Mouse (Mus musculus): ENCODE results near the gene Ube2s. TPM values are rescaled to one million over a fixed set of nuclear protein-coding genes. Genes with fewer than 3 reads are reported as not detected.

The Ube2s gene
- polyA plus RNA-seq, 1 experiment from 2014 or later: 422 TPM

DNA sequence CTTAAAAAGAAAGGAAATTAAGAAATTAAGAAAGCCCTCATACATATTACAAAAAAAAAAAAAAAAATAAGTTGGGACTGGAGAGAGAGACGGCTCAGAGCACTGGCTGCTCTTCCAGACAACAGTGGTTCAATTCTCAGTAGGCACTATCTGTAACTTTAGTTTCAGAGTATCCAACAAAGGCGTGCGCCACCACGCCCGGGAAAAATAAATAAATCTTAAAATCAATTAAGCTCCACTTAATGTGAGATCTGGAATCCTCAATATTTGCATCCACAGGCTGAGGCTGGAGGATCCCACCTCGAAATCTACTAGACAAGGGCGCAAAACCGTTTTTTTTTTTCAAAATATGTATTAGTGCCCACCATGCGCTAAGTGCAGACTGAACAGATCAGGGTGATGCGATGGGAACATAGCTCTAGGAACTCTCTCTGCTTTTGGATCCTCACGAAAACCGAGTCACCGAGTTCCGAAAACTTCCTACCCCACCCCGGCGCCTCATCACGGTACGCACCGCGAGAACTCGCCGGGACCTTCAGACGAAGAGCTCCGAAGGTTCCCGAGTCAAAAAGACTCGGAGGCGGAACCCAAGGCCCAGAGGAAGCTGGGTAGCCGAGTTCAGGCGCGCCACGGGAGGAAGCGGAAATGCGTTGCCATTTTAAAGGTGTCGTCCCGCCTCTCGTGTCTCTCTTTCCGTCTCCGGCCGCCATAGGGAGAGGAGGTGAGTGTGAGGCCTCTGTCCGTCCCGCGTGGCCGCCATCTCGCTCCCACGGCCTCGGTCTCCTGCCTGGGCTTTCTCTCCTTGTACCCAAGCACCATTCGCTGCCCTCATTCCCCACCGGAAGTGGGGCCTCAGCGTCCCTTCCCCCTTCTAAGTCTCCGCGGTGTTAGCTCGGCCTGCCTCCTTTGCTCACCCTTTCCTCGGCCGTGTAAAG lies 19.8 kb downstream of the Ube2s start, which contains the start of gene Rpl28:
Rpl28 (plus strand) TSS at position 597 of the 935 bp plus-strand sequence.
- Histone ChIP-seq H3K27me3 (ENCODE audit: control insufficient read depth, insufficient read depth, low read length) (0 out of 2 replicates have a peak, but pooled peaks cover 9% of the 10 kb centered on the region), H3K27ac (ENCODE audit: low read depth, low read length) (peak within 1 kb of the TSS; percentile 78), H3K4me3 (ENCODE audit: low read depth, low read length) (peak within 1 kb of the TSS; percentile 89), H3K4me2 (ENCODE audit: low read depth) (peak within 1 kb of the TSS; percentile 82), H3K9me3 (ENCODE audit: control insufficient read depth, low read length) (no peaks in the 10 kb centered on the region), H3K9ac (ENCODE audit: low read length) (peak within 1 kb of the TSS; percentile 86), H3K36me3 (ENCODE audit: control insufficient read depth, insufficient read depth, low read length) (peaks cover 14% of the 10 kb centered on the region), H3K4me1 (ENCODE audit: control insufficient read depth, insufficient read depth, low read length) (peaks cover 11% of the 10 kb centered on the region)
- DNase-seq (ENCODE audit: low spot score) (peak; percentile 95), ATAC-seq (ENCODE audit: insufficient read depth, low FRiP score, low TSS enrichment) (peak; percentile 87)
- WGBS: 3% methylated on average over 54 of the region's 54 CpGs

DNA sequence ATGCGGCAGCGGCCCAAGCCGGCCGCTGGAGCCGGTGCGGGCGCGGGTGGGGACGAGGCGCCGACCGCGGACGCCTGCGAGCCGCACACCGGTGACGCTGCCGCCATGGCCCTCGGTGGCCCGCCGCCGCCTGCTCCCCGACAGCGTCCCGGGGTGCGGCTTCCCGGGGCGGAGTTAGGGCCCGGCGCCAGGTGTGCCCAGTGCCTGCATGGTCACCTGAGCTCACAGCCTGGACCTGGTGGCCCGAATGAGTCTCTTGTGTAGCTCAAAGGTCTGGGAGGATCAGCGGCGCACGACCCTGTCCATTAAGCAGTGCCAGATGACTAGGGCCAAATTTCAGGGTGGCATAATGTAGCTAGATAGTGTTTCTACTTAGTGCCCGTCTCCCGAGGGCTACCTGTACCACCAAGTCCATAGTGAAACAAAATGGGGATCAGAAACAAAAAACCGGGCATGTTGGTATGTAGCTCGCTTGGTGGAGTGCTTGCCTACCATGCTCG lies 22.9 kb downstream of the Ube2s start, which contains the start of gene Tmem238:
Tmem238 (minus strand) TSS at position 221 of the 500 bp plus-strand sequence.
- Histone ChIP-seq H3K9ac (ENCODE audit: low read length) (peak within 1 kb of the TSS; percentile 81), H3K4me3 (ENCODE audit: low read depth, low read length) (peak within 1 kb of the TSS; percentile 48), H3K4me2 (ENCODE audit: low read depth) (peak within 1 kb of the TSS; percentile 88), H3K4me1 (ENCODE audit: control insufficient read depth, insufficient read depth, low read length) (peaks cover 11% of the 10 kb centered on the region), H3K27ac (ENCODE audit: low read depth, low read length) (no peak within 1 kb of the TSS), H3K36me3 (ENCODE audit: control insufficient read depth, insufficient read depth, low read length) (0 out of 2 replicates have a peak, but pooled peaks cover 2% of the 10 kb centered on the region), H3K9me3 (ENCODE audit: control insufficient read depth, low read length) (no peaks in the 10 kb centered on the region), H3K27me3 (ENCODE audit: control insufficient read depth, insufficient read depth, low read length) (0 out of 2 replicates have a peak, but pooled peaks cover 9% of the 10 kb centered on the region)
- ATAC-seq (ENCODE audit: insufficient read depth, low FRiP score, low TSS enrichment): 0 out of 2 replicates have a peak, but pooled peaks have one; percentile 7
- 9% methylated on average over 40 of the region's 40 CpGs for WGBS
- no peak for DNase-seq (ENCODE audit: low spot score)

GRCm38 (mm10) chr7:4788499-4789435 lies 23.6 kb downstream of the Ube2s start:
- Histone ChIP-seq H3K9me3 (ENCODE audit: control insufficient read depth, low read length) (no peaks in the 10 kb centered on the region), H3K4me1 (ENCODE audit: control insufficient read depth, insufficient read depth, low read length) (peaks cover 6% of the 10 kb centered on the region), H3K36me3 (ENCODE audit: control insufficient read depth, insufficient read depth, low read length) (no peaks in the 10 kb centered on the region), H3K9ac (ENCODE audit: low read length) (peak overlapping the region; percentile 81), H3K4me3 (ENCODE audit: low read depth, low read length) (peak overlapping the region; percentile 48), H3K4me2 (ENCODE audit: low read depth) (peak overlapping the region; percentile 88), H3K27me3 (ENCODE audit: control insufficient read depth, insufficient read depth, low read length) (0 out of 2 replicates have a peak, but pooled peaks cover 9% of the 10 kb centered on the region), H3K27ac (ENCODE audit: low read depth, low read length) (no peak overlapping the region)
- DNase-seq (ENCODE audit: low spot score): peak; percentile 78
- 2% methylated on average over 64 of the region's 64 CpGs for WGBS
- ATAC-seq (ENCODE audit: insufficient read depth, low FRiP score, low TSS enrichment): peak; percentile 58

- Histone ChIP-seq H3K4me1 (ENCODE audit: control insufficient read depth, insufficient read depth, low read length) (no peaks in the 10 kb centered on the region; the same call in 1 of the 2 replicates), H3K4me2 (ENCODE audit: low read depth) (no peak overlapping the region), H3K4me3 (ENCODE audit: low read depth, low read length) (no peak overlapping the region), H3K9me3 (ENCODE audit: control insufficient read depth, low read length) (no peaks in the 10 kb centered on the region), H3K36me3 (ENCODE audit: control insufficient read depth, insufficient read depth, low read length) (no peaks in the 10 kb centered on the region), H3K27ac (ENCODE audit: low read depth, low read length) (no peak overlapping the region), H3K27me3 (ENCODE audit: control insufficient read depth, insufficient read depth, low read length) (peaks cover 8% of the 10 kb centered on the region; the same call in 1 of the 2 replicates), H3K9ac (ENCODE audit: low read length) (no peak overlapping the region)
- DNase-seq (ENCODE audit: low spot score) (no peak), ATAC-seq (ENCODE audit: insufficient read depth, low FRiP score, low TSS enrichment) (no peak)
- WGBS: 81% methylated on average over 14 of the region's 14 CpGs
Measured at GRCm38 (mm10) chr7:4783667-4784268, 28.6 kb downstream of the Ube2s start.

GRCm38 (mm10) chr7:4782759-4783158 lies 29.6 kb downstream of the Ube2s start, which contains the start of the genes Il11 and Tmem190:
Il11 (minus strand) TSS chr7:4782859.
Tmem190 (plus strand) TSS chr7:4782937.
- Histone ChIP-seq H3K9me3 (ENCODE audit: control insufficient read depth, low read length) (no peaks in the 10 kb centered on the region), H3K27me3 (ENCODE audit: control insufficient read depth, insufficient read depth, low read length) (peaks cover 16% of the 10 kb centered on the region), H3K36me3 (ENCODE audit: control insufficient read depth, insufficient read depth, low read length) (no peaks in the 10 kb centered on the region), H3K4me3 (ENCODE audit: low read depth, low read length) (no peak within 1 kb of the TSS), H3K27ac (ENCODE audit: low read depth, low read length) (no peak within 1 kb of the TSS), H3K9ac (ENCODE audit: low read length) (no peak within 1 kb of the TSS), H3K4me1 (ENCODE audit: control insufficient read depth, insufficient read depth, low read length) (no peaks in the 10 kb centered on the region), H3K4me2 (ENCODE audit: low read depth) (no peak within 1 kb of the TSS)
- WGBS: 82% methylated on average over 2 of the region's 2 CpGs
- DNase-seq (ENCODE audit: low spot score) (no peak), ATAC-seq (ENCODE audit: insufficient read depth, low FRiP score, low TSS enrichment) (no peak)

DNA sequence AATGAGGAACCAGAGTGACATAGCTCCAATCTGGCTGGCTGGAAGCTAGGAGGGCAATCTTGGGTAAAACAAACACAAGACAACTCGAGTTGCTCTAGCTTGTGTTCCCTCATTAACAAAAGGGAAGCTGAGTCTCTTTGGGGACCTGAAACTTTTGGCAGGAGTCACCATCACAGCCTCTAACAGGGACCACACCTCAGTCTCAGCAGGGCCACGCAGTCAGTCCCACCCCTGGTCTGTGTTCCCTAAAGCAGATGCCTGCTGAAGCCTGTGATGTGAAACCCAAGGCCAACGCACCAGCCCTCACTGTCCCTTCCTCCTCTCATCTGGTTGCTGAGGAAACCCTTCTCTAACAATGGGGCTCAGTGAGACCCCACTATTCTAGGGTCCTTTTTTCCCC lies 30.3 kb downstream of the Ube2s start:
- DNase-seq (ENCODE audit: low spot score): no peak
- Histone ChIP-seq H3K4me2 (ENCODE audit: low read depth) (no peak overlapping the region), H3K27me3 (ENCODE audit: control insufficient read depth, insufficient read depth, low read length) (peaks cover 22% of the 10 kb centered on the region), H3K36me3 (ENCODE audit: control insufficient read depth, insufficient read depth, low read length) (no peaks in the 10 kb centered on the region), H3K4me1 (ENCODE audit: control insufficient read depth, insufficient read depth, low read length) (no peaks in the 10 kb centered on the region), H3K4me3 (ENCODE audit: low read depth, low read length) (no peak overlapping the region), H3K27ac (ENCODE audit: low read depth, low read length) (no peak overlapping the region), H3K9me3 (ENCODE audit: control insufficient read depth, low read length) (no peaks in the 10 kb centered on the region), H3K9ac (ENCODE audit: low read length) (no peak overlapping the region)
- WGBS: 37% methylated on average over 3 of the region's 3 CpGs
- ATAC-seq (ENCODE audit: insufficient read depth, low FRiP score, low TSS enrichment): no peak

- Histone ChIP-seq H3K9me3 (ENCODE audit: control insufficient read depth, low read length) (no peaks in the 10 kb centered on the region), H3K36me3 (ENCODE audit: control insufficient read depth, insufficient read depth, low read length) (no peaks in the 10 kb centered on the region), H3K4me3 (ENCODE audit: low read depth, low read length) (no peak overlapping the region), H3K4me2 (ENCODE audit: low read depth) (no peak overlapping the region), H3K27ac (ENCODE audit: low read depth, low read length) (no peak overlapping the region), H3K4me1 (ENCODE audit: control insufficient read depth, insufficient read depth, low read length) (no peaks in the 10 kb centered on the region), H3K27me3 (ENCODE audit: control insufficient read depth, insufficient read depth, low read length) (peaks cover 41% of the 10 kb centered on the region), H3K9ac (ENCODE audit: low read length) (no peak overlapping the region)
- WGBS: 27% methylated on average over 5 of the region's 5 CpGs
- ATAC-seq (ENCODE audit: insufficient read depth, low FRiP score, low TSS enrichment): no peak
- DNase-seq (ENCODE audit: low spot score): no peak
Measured at GRCm38 (mm10) chr7:4779921-4780320, 32.5 kb downstream of the Ube2s start.

Measured in neural tube, embryonic 11.5 days (tissue).